Mouse (Mus musculus) urinary bladder, postnatal 4 days (tissue): ENCODE data around the gene Rfx6.

Experiments
- DNase-seq, 2 experiments: peaks; one replicate each; pipeline ENCODE4 v3.0.0; 2021 to 2022; ENCODE audit warnings: low spot score in 2 of 2

The Rfx6 gene

GRCm38 (mm10) chr10:51677548-51678250, at the start of gene Rfx6:
Rfx6 (plus strand) TSS chr10:51677756.
- DNase-seq, result no peak

GRCm38 (mm10) chr10:51631411-51632136, 46.0 kb upstream of the Rfx6 start, which contains the start of gene Gprc6a:
Gprc6a (minus strand) TSS chr10:51631461.
- DNase-seq, result no peak

GRCm38 (mm10) chr10:51649506-51650221, 27.9 kb upstream of the Rfx6 start:
- DNase-seq, result no peak

- DNase-seq, result no peak
Measured at GRCm38 (mm10) chr10:51657324-51657723, 20.2 kb upstream of the Rfx6 start.

- DNase-seq, result no peak
Measured at GRCm38 (mm10) chr10:51669334-51669733, 8.2 kb upstream of the Rfx6 start.

- no peak for DNase-seq
Measured at GRCm38 (mm10) chr10:51671583-51671982, 6.0 kb upstream of the Rfx6 start.

- DNase-seq, result no peak
Measured at GRCm38 (mm10) chr10:51672082-51672779, 5.3 kb upstream of the Rfx6 start.

- DNase-seq, result no peak
Measured at GRCm38 (mm10) chr10:51678251-51678639, 689 bp downstream of the Rfx6 start.

GRCm38 (mm10) chr10:51720904-51721303, 43.3 kb downstream of the Rfx6 start:
- no peak for DNase-seq

- DNase-seq, result no peak
Measured at GRCm38 (mm10) chr10:51761436-51761835, 83.9 kb downstream of the Rfx6 start.

- no peak for DNase-seq
Measured at GRCm38 (mm10) chr10:51763241-51763640, 85.7 kb downstream of the Rfx6 start.

- DNase-seq, result no peak
Measured at GRCm38 (mm10) chr10:51768445-51768844, 90.9 kb downstream of the Rfx6 start.

GRCm38 (mm10) chr10:51769252-51769651, 91.7 kb downstream of the Rfx6 start:
- no peak for DNase-seq

GRCm38 (mm10) chr10:51779648-51780047, 102.1 kb downstream of the Rfx6 start:
- DNase-seq, result no peak
